Mouse (Mus musculus) left cerebral cortex, postnatal 14 days (tissue): ENCODE results near the gene Gm21992. TPM values are rescaled to one million over a fixed set of nuclear protein-coding genes. Genes with fewer than 3 reads are reported as not detected.
A peak's percentile ranks its signal among the peaks of the same experiment; 100 is the strongest.
"Not testable (repeated sequence)": the region's sequence is repeated elsewhere in the genome, so short reads cannot be mapped to it uniquely, and the experiment has no call there.

Experiments
- DNase-seq, 2 experiments: peaks; one replicate each; pipeline ENCODE4 v3.0.0; 2021 to 2022; ENCODE audit warnings: low spot score in 2 of 2, mixed read lengths in 1 of 2
- intact Hi-C: fragments of 180-260 bp; cut with DNase I; formaldehyde crosslinking; loops from one replicate; pipeline ENCODE4 v1.15.1; 2025
- total RNA-seq, 2 experiments: library from RNA; stranded (reverse); gene quantifications; 2 replicates each; pipeline ENCODE4 v1.2.3; 2021

The Gm21992 gene
- total RNA-seq, 2 experiments from 2014 or later, result 12.9 to 19.3 TPM

DNA sequence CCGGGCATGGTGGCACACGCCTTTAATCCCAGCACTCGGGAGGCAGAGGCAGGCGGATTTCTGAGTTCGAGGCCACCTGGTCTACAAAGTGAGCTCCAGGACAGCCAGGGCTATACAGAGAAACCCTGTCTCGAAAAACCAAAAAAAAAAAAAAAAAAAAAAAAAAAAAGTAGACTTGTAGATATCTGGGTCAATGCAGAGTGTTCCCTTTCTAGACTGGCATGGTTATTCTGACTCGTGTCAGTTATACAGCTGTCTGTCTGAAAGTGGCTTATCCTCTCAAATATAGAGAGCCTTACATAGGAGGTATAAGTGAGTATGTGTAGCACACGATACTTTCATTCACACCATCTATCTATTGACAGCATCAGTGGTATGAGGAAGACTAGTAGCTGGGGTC lies 50.9 kb downstream of the Gm21992 start:
- intact Hi-C loops, DNase-seq: not testable (repeated sequence)

DNA sequence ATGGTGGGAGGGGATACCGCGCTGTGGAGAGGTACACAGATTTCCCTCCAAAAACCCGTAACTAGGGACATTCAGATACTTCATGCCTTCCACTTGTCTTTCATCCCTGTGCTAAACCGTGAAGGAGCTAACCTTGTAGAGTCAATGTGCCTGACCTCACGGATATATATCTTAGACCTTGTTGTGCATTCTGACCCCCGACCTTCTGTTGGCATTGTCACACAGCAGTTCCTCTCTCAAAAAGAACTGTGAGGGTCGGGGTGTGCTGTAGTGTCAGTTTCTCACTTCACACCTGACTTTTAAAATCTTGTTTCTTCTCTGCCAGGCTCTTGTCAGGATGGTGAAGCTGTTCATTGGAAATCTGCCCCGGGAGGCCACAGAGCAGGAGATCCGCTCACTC lies 54.5 kb downstream of the Gm21992 start:
- intact Hi-C loops, result loop anchor here (5.0 kb wide), 1 partner anchor 245 kb away; no protein-coding TSS in a partner anchor
- DNase-seq, result no peak

DNA sequence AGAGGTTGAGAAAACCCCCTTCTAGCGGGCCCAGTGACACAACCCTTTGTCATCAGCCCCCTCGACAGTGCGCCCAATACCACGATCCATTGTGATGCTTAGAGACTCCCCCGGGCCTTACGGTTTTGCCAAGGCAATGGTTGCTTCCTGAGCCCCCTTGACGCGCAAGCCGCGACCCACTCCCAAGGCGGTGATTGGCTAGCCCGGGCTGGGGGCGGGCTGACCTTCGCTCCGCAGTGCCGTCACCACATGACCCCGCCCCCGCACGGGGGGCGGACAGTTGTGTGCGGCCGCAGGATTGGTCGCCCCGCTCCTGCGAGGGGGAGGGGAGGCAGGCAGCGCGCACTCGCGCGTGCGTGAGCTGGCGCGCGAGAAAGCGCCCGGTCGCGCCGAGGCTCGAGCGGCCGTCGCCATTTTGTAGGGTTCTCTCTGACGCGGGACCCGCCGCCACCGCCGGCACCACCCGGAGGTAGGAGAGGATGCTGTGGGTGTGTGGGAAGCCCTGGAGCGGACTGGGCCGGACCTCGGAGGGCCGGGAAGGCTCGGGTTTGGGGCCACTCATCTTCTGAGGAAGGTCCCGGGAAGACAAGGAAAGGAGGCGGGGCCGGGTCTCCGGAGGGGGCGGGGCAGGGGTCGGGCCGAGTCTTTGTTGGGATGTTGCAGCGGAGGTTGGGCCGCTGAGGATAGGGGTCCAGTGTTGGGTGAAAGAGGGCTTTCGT lies 55.1 kb downstream of the Gm21992 start, which contains the start of gene Rbm4b:
Gene Rbm4b, plus strand, starts transcription at position 305 of the 719 bp plus-strand sequence.
- intact Hi-C loops, result loop anchor here (5.0 kb wide), 1 partner anchor 246 kb away; no protein-coding TSS in a partner anchor
- DNase-seq, result peak; percentile 97 to 98

DNA sequence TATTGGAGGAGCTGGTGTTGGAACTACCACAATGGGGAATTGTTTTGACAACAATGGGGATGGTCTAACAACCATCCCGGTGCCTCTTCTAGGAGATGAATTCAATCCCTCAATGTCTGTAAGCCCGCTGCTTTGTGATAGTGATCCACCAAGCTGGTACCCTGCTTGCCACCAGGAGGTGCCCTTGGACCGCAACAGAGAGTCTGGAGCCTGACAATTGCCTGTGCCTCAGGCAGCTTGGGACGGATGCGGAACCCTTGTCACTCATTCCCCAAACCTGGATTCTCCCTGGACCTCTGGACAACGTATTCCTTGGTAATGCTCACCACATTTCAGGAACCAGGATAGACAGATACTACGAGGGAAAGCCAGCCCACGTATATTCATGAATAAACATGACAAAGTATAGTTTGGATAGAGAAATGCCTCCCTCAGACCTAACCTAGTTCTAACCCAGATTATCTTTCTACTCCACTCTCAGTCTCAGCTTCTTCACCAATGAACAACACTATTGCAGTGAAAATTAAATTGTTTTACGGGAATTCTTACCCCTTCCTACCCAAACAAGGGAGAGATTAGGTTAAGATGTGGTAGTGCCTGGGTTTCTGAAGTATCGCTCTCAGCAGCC lies 55.7 kb downstream of the Gm21992 start:
- DNase-seq, result peak; percentile 90 to 91
- intact Hi-C loops, result loop anchor here (2.0 to 5.0 kb wide), 2 partner anchors 91 to 247 kb away; no protein-coding TSS in a partner anchor

DNA sequence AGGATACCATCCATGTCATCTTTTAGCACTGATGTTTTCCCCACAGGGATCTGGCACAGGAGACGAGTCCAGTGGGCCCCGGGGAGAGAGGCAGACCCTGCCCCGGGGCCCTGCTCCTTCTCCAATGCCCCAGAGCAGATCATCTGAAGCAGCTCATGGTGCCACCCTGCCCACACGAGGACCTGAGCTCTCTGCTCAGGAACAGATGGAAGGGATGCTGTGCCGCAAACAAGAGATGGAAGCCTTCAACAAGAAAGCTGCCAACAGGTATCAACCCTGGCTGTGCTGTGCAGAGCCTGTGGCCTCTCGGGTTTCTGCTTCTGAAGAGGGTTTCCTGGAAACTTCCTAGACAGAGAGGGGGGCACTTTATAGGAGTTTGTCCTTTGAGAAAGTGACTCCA lies 61.4 kb downstream of the Gm21992 start:
- intact Hi-C loops, result loop anchor here (10.0 kb wide), 1 partner anchor 255 kb away; the partner anchor contains the start of gene 2010003K11Rik
- DNase-seq, result no peak

DNA sequence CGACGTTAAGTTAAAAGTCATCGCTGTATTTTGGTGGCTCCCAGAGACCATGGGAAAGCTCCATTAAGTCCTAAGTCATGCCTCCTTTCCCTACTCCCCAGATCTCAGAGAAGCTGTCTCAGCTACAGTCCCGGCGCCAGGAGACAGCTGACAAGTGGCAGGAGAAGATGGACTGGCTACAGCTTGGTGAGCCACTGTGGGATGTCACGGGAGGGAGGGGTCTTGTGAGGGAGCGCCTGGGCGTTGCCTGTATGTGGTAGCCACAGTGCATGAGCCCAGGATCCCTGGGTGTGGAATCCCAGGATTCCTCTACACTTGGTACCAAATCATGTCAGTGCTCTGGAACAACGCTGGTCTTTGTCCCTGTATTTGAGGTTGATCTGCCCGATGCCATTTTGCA lies 62.9 kb downstream of the Gm21992 start:
- no peak for DNase-seq
- intact Hi-C loops, result loop anchor here (10.0 kb wide), 1 partner anchor 254 kb away; the partner anchor contains the start of gene 2010003K11Rik

DNA sequence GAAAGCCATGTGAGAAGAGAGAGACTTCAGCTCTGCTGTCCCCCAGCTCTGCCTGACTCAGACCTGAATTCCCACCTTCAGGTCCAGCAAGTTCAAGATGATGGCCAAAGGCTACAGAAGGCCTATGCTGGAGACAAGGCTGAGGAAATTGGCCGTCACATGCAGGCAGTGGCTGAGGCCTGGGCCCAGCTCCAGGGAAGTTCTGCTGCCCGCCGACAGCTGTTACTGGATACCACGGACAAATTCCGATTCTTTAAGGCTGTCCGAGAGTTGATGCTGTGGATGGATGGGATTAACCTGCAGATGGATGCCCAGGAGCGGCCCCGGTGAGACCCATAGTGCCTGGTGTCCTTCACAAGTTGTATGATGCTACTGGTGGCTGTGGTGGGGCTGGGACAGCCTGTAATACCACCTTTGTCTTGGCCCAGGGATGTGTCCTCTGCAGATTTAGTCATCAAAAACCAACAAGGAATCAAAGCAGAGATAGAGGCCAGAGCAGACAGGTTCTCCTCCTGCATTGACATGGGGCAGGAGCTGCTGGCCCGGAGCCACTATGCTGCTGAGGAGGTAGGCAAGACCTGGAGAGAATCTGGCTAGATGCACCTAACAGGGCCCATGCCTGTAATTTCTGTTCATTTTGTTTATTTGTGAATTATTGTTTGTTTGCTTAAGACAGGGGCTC lies 63.6 kb downstream of the Gm21992 start:
- no peak for DNase-seq
- intact Hi-C loops, result loop anchor here (10.0 kb wide), 1 partner anchor 253 kb away; the partner anchor contains the start of gene 2010003K11Rik

DNA sequence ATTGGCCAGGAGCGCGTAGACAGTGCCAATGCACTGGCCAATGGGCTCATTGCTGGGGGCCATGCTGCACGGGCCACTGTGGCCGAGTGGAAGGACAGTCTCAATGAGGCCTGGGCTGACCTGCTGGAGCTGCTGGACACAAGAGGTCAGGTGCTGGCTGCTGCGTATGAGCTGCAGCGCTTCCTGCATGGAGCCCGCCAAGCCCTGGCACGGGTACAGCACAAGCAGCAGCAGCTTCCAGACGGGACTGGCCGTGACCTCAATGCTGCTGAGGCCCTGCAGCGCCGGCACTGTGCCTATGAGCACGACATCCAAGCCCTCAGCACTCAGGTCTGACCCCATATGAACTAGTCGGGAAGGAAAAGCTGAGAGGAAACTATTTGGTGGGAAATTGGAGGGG lies 64.8 kb downstream of the Gm21992 start:
- intact Hi-C loops, result loop anchor here (10.0 kb wide), 1 partner anchor 252 kb away; the partner anchor contains the start of gene 2010003K11Rik
- DNase-seq, result no peak

DNA sequence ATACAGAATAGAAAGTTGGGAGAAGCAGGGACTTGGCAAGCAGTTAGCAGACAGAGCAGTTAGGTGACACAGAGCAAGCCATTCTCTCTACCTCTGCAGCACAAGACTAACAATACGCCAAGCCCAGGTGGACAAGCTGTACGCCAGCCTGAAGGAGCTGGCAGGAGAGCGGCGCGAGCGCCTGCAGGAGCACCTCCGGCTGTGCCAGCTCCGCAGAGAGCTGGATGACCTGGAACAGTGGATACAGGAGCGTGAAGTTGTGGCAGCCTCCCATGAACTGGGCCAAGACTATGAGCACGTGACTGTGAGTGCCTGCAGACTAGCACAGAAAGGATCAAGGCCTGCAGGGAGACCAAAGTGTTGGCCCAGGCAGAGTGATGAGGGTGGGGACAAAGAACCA lies 65.7 kb downstream of the Gm21992 start:
- DNase-seq, result no peak

DNA sequence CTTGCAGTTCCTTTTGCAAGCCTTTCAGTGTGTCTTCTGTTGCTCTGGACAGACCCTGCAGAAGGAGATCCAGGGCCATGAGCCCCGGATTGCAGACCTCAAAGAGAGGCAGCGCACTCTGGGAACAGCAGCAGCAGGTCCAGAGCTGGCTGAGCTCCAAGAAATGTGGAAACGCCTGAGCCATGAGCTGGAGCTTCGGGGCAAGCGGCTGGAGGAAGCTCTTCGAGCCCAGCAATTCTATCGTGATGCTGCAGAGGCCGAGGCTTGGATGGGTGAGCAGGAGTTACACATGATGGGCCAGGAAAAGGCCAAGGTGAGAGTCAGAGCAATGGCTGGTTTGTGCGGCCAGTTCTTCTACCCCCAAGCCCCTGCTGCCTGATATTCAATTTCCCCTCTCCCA lies 66.4 kb downstream of the Gm21992 start:
- intact Hi-C loops, result loop anchor here (10.0 kb wide), 1 partner anchor 250 kb away; the partner anchor contains the start of gene 2010003K11Rik
- DNase-seq, result no peak

More for the DNA sequence above, 65.7 kb downstream of the Gm21992 start:
- intact Hi-C loops, result loop anchor here (10.0 kb wide), 1 partner anchor 251 kb away; the partner anchor contains the start of gene 2010003K11Rik

DNA sequence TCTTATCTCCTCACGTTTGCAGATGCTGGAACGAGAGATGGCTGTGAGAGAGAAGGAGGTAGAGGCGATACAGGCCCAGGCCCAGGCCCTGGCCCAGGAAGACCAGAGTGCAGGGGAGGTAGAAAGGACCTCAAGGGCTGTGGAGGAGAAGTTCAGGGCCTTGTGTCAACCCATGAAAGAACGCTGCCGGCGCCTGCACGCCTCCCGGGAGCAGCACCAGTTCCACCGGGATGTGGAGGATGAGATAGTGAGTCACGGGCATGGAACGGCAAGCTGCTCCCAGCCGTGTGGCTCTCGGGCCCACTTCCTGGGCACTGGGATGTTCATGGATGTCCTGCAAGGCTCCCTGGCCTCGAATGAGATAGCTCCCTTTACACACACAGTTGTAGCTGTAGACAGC lies 67.4 kb downstream of the Gm21992 start:
- no peak for DNase-seq
- intact Hi-C loops, result loop anchor here (5.0 to 10.0 kb wide), 2 partner anchors 117 to 249 kb away; partner anchors contain the start of genes 2010003K11Rik and Rce1

DNA sequence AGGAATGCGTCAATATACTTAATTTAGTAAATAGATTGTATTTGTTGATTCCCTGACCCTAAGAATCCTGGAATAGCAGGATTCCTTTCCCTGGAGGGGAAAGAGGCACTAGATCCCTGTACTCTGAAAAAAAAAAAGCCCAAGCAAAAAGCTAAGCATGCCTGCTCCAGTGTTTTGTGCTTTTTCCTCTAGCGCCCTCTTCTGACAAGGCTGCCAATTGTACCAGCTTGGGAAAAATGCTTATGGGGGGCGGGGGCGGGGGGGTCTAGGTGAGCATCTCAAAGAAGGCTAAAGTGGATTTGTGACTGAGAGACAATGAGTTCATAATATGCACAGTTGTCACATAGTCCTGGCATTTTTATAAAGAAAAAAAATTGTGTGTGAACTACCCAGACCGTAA lies 67.9 kb downstream of the Gm21992 start:
- peak in 1 of 2 experiments; percentile 65 for DNase-seq

DNA sequence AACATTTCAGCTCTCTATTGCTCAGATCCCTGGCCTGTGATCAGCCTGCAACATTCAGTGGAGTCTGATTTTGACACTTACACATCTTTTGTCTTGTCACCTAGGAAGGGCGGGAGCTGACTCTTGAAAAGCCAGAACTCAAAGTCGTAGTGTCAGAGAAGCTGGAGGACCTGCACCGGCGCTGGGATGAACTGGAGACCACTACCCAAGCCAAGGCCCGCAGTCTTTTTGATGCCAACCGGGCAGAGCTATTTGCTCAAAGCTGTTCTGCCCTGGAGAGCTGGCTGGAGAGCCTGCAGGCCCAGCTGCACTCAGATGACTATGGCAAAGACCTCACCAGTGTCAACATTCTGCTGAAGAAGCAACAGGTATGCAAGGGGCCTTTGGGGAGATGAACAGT lies 69.2 kb downstream of the Gm21992 start:
- intact Hi-C loops, result loop anchor here (2.0 to 10.0 kb wide), 3 partner anchors 97 to 247 kb away; partner anchors contain the start of genes 2010003K11Rik and Rce1
- no peak for DNase-seq

More for the DNA sequence above, 67.9 kb downstream of the Gm21992 start:
- intact Hi-C loops, result loop anchor here (2.0 to 10.0 kb wide), 3 partner anchors 99 to 249 kb away; partner anchors contain the start of genes 2010003K11Rik and Rce1

DNA sequence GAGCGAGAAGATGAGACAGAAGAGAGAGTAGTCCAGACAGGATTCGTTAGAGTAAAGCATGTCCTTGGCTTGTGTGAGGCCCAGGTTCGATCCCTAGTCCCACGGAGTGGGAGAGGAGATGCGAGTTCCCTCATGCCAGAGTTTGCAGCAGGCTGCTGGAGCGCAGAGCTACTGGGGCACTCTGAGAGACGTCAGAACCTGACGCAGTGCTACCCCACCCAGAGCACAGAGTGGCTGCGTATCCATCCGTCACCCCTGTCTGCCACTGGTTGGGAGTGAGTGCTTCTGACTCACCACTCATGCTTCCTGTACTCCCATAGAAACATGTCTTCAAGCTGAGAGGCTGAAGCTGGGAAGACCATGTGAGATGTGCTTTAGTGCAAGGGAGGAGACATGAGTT lies 69.9 kb downstream of the Gm21992 start:
- intact Hi-C loops, result loop anchor here (5.0 to 10.0 kb wide), 2 partner anchors 114 to 247 kb away; partner anchors contain the start of genes 2010003K11Rik and Rce1
- DNase-seq, result no peak

DNA sequence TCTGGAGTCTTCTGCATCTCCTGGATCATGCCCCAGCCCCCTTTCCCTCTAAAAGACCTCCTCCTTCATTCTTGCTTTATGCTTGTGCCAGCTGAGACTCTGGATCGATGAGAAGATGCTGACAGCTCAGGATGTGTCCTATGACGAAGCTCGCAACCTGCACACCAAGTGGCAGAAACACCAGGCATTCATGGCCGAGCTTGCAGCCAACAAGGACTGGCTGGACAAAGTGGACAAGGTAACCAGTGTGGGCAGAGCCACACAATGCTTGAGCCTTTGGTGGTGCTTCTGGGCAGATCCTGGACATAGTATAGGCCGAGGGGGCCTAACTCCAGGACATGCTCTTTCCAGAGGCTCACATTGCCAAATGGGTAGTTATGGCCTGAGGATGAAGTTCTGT lies 71.7 kb downstream of the Gm21992 start:
- no peak for DNase-seq
- intact Hi-C loops, result loop anchor here (5.0 to 10.0 kb wide), 2 partner anchors 112 to 245 kb away; partner anchors contain the start of genes 2010003K11Rik and Rce1

DNA sequence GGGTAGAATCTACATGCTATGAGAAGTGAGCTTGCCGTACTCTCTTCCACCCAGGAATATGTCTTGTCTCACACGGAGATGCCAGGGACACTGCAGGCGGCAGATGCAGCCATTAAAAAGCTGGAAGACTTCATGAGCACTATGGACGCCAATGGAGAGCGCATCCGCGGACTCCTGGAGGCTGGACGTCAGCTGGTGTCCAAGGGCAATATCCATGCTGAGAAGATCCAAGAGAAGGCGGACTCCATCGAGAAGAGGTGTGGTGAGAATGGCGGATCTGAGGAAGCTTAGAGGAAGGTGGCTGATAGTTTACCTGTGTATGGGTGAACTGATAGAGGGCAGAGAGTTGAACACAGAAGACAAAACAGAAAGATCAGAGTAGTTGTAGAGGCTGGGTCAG lies 72.4 kb downstream of the Gm21992 start:
- DNase-seq, result no peak

DNA sequence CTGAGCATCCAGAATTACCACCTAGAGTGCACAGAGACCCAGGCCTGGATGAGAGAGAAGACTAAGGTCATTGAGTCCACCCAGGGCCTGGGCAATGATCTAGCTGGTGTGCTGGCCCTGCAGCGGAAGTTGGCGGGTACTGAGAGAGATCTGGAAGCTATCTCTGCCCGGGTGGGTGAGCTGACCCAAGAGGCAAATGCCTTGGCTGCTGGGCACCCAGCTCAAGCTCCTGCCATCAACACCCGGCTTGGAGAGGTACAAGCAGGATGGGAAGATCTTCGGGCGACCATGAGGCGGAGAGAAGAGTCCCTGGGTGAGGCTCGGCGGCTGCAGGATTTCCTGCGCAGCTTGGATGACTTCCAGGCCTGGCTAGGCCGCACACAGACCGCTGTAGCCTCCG lies 73.5 kb downstream of the Gm21992 start:
- intact Hi-C loops, result no loop called here

More for the DNA sequence above, 72.4 kb downstream of the Gm21992 start:
- intact Hi-C loops, result no loop called here

DNA sequence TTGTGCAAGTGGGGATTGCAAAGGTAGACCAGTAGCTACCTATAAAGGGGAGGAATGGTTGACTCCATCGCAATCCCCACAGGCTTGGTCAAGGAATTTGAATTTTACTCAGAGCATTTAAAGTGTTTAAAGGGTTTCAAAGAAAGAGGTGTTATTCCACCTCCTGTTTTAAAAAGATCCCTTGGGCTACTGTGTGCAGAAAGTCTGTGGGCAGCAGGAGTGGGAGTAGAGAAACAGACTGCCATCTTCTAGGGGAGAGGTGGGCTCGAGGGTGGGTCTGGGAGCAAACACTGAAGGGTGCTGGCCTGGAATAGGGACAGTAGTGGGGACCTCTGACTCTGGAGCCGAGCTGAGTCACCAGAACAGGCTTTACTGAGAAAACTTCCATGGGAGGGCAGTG lies 78.4 kb downstream of the Gm21992 start:
- intact Hi-C loops, result no loop called here
- DNase-seq, result no peak

More for the DNA sequence above, 73.5 kb downstream of the Gm21992 start:
- no peak for DNase-seq

DNA sequence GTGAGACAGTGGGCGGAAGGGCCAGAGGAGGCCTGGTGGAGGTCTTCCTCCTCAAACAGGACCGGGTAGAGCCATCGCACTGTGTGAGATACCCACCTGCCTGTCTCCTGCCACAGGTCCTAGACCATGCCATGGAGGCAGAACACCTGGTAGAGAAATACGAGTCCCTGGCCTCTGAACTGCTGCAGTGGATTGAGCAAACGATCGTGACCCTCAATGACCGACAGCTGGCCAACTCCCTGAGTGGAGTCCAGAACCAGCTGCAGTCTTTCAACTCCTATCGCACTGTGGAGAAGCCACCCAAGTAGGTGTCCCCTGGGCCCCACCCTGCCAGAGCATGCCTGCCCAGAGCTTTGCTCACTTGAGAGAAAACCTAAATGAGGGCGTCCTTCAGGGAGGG lies 82.2 kb downstream of the Gm21992 start:
- intact Hi-C loops, result no loop called here

More for the DNA sequence above, 82.2 kb downstream of the Gm21992 start:
- no peak for DNase-seq
